Mouse (Mus musculus): ENCODE results near the gene Mki67.

Gene Mki67

DNA sequence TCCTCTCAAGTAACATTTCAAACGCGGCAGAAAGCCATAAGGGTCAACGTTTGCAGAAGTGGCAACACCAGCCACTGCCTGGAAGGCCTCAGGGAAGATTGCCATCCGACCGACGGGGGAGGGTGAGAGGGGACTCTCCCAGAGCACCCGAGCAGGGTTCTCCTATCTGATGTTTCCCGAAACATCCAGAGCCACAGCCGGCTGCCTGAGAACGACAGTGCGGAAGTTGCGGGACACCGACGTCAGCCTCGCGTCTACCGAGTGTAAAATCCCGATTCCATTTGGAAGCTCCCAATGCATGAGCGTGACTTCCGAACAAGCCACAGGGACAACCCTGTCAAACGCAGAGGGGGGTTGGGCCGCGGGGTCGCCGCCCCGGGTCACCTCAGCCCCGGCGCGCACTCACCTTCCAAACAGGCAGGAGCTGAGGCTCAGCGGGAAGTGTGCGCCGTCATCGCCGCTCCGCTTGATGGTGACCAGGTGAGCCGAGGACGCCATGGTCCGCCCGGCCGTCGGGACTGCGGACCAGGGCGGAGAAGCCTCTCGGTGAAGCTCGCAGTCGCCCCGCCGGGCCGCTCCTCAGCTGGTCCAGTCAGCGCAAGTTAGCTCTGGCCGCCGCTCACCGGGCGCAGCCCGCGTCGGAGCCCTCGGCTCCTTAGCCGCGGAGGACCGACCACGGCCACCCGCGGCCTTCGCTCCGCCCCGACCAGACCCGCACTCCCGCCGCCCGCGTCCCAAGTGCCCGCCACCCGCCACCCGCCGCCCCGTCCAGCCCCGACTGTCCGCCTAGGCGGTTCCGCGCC is at the start of gene Mki67:
TSS of gene Mki67 (minus strand) at position 720 of the 803 bp plus-strand sequence.
- no peak for DNase-seq (ENCODE audit: low read depth)

- no peak for DNase-seq (ENCODE audit: low read depth)
These were observed 47.1 kb upstream of the Mki67 start for GRCm38 (mm10) chr7:135763311-135763710.

DNA sequence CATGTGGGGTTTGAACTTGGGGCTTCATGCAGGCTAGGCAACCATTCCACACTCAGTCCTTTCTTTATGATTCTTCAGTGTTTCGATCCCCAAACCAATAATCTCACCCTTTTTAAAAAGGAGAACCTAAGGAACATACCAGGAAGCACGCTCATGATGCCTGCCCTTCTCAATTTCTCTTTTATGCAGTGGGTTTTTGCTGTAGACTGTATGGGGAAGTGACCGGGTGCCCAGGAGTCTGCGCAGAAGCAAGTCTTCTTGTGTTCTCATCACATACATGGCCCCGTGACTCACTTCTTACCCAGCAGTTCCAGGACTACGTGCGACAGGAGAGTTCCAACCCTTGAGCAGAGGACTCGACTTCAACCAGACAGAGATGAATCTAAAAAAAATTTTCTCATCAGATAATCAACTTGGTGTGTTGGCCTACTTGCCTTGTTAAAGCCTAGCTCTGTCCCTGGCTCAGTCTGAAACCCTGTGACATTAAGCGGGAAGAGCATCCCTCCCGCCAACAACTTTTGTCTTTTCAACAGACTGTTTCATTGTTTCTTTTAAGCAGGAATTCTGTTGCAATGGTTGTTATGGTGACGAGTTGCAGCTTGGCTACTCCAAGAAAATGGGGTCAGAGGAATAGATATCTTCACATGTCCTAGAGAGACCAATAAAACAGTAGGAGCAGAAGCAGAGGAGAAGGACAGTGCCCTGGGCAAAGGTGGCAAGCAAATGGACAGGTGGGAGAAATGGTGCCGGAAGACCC is 42.8 kb upstream of the Mki67 start:
- DNase-seq (ENCODE audit: low read depth), result no peak

DNA sequence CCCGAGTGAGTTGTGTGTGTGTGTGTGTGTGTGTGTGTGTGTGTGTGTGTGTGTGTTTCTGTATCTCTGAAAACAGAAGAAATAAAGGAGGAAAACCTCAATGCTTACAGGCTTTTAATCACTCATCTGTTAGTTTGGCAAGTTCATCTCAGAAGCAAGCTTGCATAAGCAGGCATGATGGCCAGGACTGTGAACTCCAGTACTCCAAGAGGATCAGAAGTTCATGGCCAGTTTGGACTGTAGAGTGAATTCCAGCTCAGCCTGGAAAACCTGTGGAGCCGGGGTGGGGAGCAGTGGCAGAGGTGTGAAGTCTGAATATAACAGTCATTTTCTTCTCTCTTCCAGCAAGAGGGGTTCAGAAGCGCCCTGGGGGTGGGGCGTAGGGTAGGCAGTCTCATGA is 42.0 kb upstream of the Mki67 start:
- DNase-seq (ENCODE audit: low read depth), result no peak

- no peak for DNase-seq (ENCODE audit: low read depth)
These were observed 40.9 kb upstream of the Mki67 start for GRCm38 (mm10) chr7:135756984-135757586.

- DNase-seq (ENCODE audit: low read depth), result no peak
These were observed 32.8 kb upstream of the Mki67 start for GRCm38 (mm10) chr7:135748986-135749385.

GRCm38 (mm10) chr7:135747072-135747471 is 30.9 kb upstream of the Mki67 start:
- DNase-seq (ENCODE audit: low read depth), result no peak

DNA sequence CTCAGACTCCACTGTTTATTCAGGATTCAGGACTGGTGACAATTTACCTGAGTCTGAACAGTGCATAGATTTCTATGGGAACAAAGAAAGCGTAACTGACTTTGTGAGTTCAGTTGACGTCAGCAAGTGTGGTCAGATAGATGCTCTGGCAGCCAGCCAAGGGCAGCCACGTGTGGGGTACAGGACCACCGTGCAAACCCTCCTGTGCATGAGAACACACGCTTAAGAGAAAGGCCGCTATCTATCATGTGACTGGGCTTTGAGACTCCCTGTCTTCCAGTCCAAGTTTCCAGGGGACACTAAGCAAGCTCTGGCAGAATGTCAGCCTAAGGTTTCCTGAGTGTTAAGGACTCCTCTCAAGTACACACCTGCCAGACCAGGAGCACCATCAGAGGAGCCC is 30.4 kb upstream of the Mki67 start:
- no peak for DNase-seq (ENCODE audit: low read depth)

GRCm38 (mm10) chr7:135745091-135745490 is 28.9 kb upstream of the Mki67 start:
- DNase-seq (ENCODE audit: low read depth), result no peak

DNA sequence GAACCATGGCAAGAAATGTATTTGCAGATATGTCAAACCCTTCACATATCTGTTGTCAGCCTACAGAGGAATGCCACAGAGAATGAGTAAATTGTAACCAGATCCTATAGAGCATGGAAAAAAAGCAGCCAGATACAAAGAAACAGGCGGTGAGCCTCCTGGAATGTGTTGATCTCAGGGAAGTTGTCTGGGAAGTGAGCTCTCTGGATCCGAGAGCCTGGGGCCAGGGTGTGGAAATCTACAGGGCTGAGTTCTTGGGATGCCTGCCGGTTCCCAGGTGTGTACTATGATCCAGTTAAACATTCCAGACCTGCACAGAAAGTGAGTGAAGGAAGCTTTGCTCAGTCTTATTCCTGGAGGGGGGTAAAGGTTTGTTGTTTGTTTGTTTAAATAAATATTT is 24.3 kb upstream of the Mki67 start:
- no peak for DNase-seq (ENCODE audit: low read depth)

DNA sequence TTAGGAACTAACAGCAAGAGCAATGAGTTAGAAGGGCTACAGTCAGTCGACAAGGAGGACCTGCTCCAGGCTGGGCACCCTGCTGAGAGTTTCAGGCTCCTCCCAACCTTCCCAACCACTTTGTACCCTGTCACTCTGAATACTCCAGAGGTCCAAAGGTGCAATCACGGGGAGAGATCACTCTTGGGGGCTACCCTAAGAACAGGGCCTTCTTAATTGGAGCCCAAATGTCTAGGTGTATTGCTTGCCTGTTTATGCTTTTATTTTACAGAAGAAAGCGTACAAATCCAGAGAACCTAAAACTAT is 20.4 kb upstream of the Mki67 start:
- DNase-seq (ENCODE audit: low read depth), result no peak

DNA sequence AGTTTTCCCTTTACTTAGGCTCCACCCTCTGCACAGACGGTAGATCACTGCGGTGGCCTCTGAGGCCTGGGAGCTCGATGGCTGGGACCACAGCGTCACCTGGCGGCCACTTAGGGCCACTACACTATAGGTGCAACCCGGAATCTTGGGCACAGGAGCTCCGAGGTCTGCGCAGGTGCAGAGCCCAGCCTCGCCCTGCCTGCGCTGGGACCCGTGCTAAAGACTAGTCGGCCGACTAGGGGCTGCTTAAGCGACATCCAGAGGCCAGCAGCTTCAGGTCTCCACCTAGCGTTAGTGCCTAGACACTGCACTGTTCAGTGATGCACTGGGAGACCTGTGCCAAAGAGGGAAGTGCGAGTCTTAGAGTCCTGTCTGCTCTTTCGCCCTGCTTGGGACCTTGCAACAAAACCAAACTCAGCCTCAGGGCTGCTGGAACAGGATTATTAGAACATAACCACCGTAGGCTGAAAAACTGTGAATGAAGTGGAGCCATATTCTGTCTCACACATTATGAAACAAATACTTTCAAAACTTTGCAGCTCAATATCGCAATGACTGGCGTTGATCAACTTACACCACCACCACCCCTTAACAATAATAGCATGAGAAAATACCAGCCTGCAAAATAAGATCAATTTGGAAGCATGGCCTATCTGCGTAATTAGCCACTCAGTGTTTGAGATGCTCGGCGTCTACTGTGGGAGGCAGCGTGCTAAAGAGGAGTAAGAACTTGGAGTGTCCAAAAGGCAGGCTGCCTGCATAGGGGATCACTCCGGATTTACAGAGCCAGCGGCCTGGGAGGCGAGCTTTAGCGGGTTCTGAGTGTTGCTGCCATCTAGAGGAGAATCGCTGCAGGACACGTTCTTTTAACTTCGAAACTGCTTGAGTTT is 19.8 kb upstream of the Mki67 start:
- DNase-seq (ENCODE audit: low read depth), result peak; percentile 58

- no peak for DNase-seq (ENCODE audit: low read depth)
These were observed 18.9 kb upstream of the Mki67 start for GRCm38 (mm10) chr7:135734911-135735646.

DNA sequence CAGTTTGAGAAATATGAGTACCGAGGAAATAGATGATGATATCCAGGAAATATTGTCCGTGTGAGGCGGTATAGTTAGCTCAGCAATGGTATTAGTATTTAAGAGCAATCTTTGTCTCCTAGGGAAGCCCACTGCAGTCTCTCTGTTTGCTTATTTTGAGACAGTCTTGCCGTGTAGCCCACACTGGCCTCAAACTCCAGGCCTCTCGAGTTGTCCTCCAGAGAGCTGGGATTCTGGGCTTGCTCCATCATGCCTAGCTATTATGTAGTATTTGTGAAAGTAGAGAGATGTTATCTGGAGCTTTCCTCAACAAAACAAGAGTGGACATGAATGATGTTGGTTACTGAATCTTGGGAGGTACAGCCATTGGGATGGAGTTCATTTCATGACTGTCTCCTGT is 18.2 kb upstream of the Mki67 start:
- no peak for DNase-seq (ENCODE audit: low read depth)

GRCm38 (mm10) chr7:135728038-135728437 is 11.9 kb upstream of the Mki67 start:
- DNase-seq (ENCODE audit: low read depth), result no peak

DNA sequence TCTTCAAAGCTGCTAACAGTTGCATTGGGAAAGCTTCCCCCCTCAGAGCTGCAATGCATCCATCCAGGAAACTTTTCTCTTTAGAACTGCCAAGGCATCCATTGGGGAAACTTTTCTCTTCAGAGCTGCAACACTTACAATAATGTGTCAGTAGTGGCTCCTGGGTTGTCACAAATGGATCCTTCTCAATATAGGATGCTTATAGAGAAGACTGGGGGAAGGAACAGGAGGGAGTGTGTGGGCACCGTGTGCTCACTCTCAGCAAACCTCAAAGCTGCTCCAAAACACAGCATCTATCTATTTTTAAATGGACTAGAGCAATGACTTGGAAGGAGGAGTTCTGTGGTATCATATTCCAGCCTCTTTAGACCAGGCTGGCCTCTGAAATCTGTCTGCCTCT is 10.5 kb upstream of the Mki67 start:
- no peak for DNase-seq (ENCODE audit: low read depth)

DNA sequence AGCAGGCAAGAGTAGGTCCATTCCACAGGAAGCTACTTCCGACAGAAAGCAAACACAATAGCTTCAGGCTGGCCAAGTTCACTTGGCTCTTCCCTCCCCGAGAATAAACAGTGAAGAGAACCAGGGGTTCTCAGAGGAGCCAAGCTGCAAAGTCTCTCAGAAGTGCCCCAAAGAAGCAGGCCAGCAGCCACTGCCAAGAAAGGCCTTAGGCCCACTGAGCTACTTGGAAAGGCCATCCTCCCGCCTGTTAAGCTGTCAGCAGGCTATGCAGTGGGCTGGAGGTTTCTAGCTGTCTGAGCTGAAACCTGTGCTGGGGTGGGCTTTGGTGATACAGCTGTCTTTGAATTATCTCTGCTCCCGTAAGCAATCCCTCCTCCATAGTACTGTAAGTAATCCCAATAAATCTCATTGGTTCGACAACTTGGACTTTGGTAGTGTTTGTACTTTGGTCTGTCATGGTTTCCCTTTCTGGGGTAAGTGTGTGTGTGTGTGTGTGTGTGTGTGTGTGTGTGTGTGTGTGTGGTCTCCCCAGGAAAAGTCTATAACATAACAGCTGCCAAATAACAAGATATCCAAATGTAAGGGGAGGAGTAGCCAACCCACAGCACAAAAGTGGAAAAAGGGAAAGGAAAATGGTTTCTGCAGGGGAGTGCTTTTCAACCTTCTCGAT is 7.6 kb upstream of the Mki67 start:
- DNase-seq (ENCODE audit: low read depth), result no peak

DNA sequence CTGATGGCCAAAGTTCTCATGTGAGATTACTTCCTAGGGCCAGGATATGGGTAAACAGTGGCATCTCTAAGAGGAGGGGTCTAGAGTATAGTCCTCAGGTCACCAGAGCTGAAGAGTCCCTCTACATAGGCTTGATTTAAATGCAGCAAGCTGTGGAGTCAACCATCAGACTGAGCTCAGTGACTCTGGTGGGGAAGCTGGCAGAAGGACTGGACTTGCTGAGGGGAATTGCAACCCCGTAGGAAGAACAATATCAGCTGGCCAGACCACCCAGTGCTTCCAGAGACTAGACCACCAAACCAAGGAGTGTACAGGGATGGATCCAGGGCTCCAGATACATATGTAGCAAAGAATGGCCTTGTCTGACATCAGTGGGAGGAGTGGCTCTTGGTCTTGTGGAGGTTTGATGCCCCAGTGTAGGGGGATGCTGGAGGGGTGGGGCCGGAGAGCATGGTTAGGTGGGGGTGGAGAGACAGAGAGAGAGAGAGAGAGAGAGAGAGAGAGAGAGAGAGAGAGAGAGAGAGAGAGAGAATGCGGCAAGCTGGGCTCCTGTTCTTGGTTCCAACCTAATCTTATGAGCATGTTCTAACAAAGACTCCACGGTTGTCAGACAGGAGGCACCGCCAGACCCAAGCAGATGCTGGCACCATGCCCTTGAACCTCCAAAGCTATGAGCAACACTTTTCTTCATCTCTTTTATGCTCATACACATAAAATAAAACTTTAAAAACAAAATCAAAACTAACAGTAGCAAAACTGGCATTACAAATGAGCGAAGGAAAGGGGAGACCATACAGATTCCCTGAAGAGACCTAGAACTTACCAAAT is 6.1 kb upstream of the Mki67 start:
- no peak for DNase-seq (ENCODE audit: low read depth)

- no peak for DNase-seq (ENCODE audit: low read depth)
These were observed 5.4 kb upstream of the Mki67 start for GRCm38 (mm10) chr7:135721436-135721992.
